Mouse (Mus musculus): ENCODE measurements around the gene Plgrkt.
"Not testable (repeated sequence)": the region's sequence is repeated elsewhere in the genome, so short reads cannot be mapped to it uniquely, and the experiment has no call there.

Plgrkt gene

GRCm38 (mm10) chr19:29366969-29367622 lies at the start of gene Plgrkt, which contains the start of gene Cd274:
Plgrkt (minus strand) TSS chr19:29367390.
Cd274 (plus strand) TSS chr19:29367455.
- peak; percentile 78 to 83 for DNase-seq

GRCm38 (mm10) chr19:29416393-29416902 lies 49.3 kb upstream of the Plgrkt start:
- DNase-seq, result no peak

GRCm38 (mm10) chr19:29414917-29415316 lies 47.7 kb upstream of the Plgrkt start:
- not testable (repeated sequence) for DNase-seq

GRCm38 (mm10) chr19:29414513-29414912 lies 47.3 kb upstream of the Plgrkt start:
- no peak for DNase-seq

- no peak for DNase-seq
These were observed 45.6 kb upstream of the Plgrkt start for GRCm38 (mm10) chr19:29412476-29413420.

- no peak for DNase-seq
These were observed 43.4 kb upstream of the Plgrkt start, which contains the start of gene Pdcd1lg2 for GRCm38 (mm10) chr19:29410619-29411018. Pdcd1lg2 (plus strand) TSS chr19:29410919.

- no peak for DNase-seq
These were observed 39.1 kb upstream of the Plgrkt start for GRCm38 (mm10) chr19:29406042-29407017.

- DNase-seq, result no peak
These were observed 38.2 kb upstream of the Plgrkt start for GRCm38 (mm10) chr19:29405388-29405787.

- no peak for DNase-seq
These were observed 36.1 kb upstream of the Plgrkt start for GRCm38 (mm10) chr19:29403251-29403650.

GRCm38 (mm10) chr19:29402621-29403020 lies 35.4 kb upstream of the Plgrkt start:
- DNase-seq, result no peak

- DNase-seq, result no peak
These were observed 33.3 kb upstream of the Plgrkt start for GRCm38 (mm10) chr19:29400466-29400865.

GRCm38 (mm10) chr19:29399786-29400185 lies 32.6 kb upstream of the Plgrkt start:
- no peak for DNase-seq

GRCm38 (mm10) chr19:29396353-29396752 lies 29.2 kb upstream of the Plgrkt start:
- no peak for DNase-seq

GRCm38 (mm10) chr19:29394721-29395120 lies 27.5 kb upstream of the Plgrkt start:
- no peak for DNase-seq

GRCm38 (mm10) chr19:29393333-29393732 lies 26.1 kb upstream of the Plgrkt start:
- DNase-seq, result no peak

GRCm38 (mm10) chr19:29391279-29391678 lies 24.1 kb upstream of the Plgrkt start:
- no peak for DNase-seq

GRCm38 (mm10) chr19:29390483-29390882 lies 23.3 kb upstream of the Plgrkt start:
- DNase-seq, result no peak

- no peak for DNase-seq
These were observed 21.6 kb upstream of the Plgrkt start for GRCm38 (mm10) chr19:29388818-29389217.

GRCm38 (mm10) chr19:29385822-29386221 lies 18.6 kb upstream of the Plgrkt start:
- DNase-seq, result no peak

- no peak for DNase-seq
These were observed 17.8 kb upstream of the Plgrkt start for GRCm38 (mm10) chr19:29384994-29385393.

- DNase-seq, result no peak
These were observed 17.2 kb upstream of the Plgrkt start for GRCm38 (mm10) chr19:29384412-29384811.

GRCm38 (mm10) chr19:29383368-29383767 lies 16.2 kb upstream of the Plgrkt start:
- no peak for DNase-seq
